Comparison of ENCODE assay signal across 9 mouse cellular contexts in the genomic region with DNA sequence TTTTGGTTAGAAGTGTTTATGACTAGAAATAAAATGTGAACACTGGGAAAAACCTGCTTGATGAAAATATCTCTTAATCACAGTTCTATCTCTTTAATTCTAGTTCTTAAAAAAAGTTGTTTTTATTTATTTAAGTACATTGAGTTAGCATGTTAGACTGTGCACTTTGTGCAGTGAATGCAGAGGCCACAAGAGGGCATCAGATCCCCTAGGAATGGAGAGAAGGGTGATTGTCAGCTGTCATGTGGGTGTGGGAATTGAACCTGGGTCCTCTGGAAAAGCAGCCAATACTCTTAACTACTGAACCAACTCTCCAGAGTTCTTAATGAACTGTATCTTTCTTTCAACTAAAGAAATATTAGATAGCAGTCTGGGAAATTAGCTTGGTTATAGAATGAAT. TPM values are rescaled to one million over a fixed set of nuclear protein-coding genes. Genes with fewer than 3 reads are reported as not detected.
A peak's percentile ranks its signal among the peaks of the same experiment; 100 is the strongest.
DNase-seq lines count a peak whose midpoint lies in the region; ATAC-seq and TF ChIP-seq lines count a peak whose summit lies in the region.
"Had no signal": no experiment of that assay in that cellular context is flagged by ENCODE, and none has a peak within 500 bp of the region (broad histone marks: within the 10 kb centered on the region; RNA-seq: fewer than 3 reads in every experiment).

No protein-coding gene starts in this region.

- CTCF ChIA-PET in Patski (lab: Charles Lee): interaction anchor here (0.7 to 3.0 kb wide), 9 partner anchors 8 to 129 kb away, joined by 3 to 10 read pairs (median 4); no protein-coding TSS in a partner anchor

- H3K9ac ChIP-seq in liver, postnatal 0 days (replicated peaks): no peak overlapping the region
- no peak overlapping the region for H3K9ac ChIP-seq in midbrain, embryonic 14.5 days (replicated peaks; ENCODE audit: low read length)
- H3K9ac ChIP-seq: hindbrain, embryonic 14.5 days had no signal

- POLR2A ChIA-PET in Patski (lab: Charles Lee): no interaction called here

- TF ChIP-seq EP300 in liver, postnatal 0 days (IDR thresholded peaks at IDR 0.05; ENCODE audit: low read depth): no peak

- no peak overlapping the region for H3K27ac ChIP-seq in left cerebral cortex, adult 2 months
- no peak overlapping the region for H3K27ac ChIP-seq in liver, postnatal 0 days (ENCODE audit: low read depth)
- H3K27ac ChIP-seq in midbrain, embryonic 14.5 days (replicated peaks; ENCODE audit: low read depth, low read length): no peak overlapping the region
- H3K27ac ChIP-seq: hindbrain, embryonic 14.5 days had no signal

- peaks cover 2% of the 10 kb centered on the region; the same call in 1 of the 2 replicates for H3K9me3 ChIP-seq in liver, postnatal 0 days (ENCODE audit: low read length)
- no peaks in the 10 kb centered on the region for H3K9me3 ChIP-seq in midbrain, embryonic 14.5 days (ENCODE audit: control insufficient read depth, low read length)

- peaks cover 7% of the 10 kb centered on the region for H3K4me1 ChIP-seq in liver, postnatal 0 days (ENCODE audit: insufficient read depth)
- no peaks in the 10 kb centered on the region for H3K4me1 ChIP-seq in midbrain, embryonic 14.5 days (ENCODE audit: control insufficient read depth, insufficient read depth, low read length)

- TF ChIP-seq CTCF in left cerebral cortex, adult 2 months (IDR thresholded peaks at IDR 0.05): peak; percentile 63
- TF ChIP-seq CTCF in Patski (IDR thresholded peaks at IDR 0.05): peak; percentile 84
- peak; percentile 80 for TF ChIP-seq CTCF in liver, postnatal 0 days (IDR thresholded peaks at IDR 0.05; ENCODE audit: low read depth)

- no peak overlapping the region for H3K4me2 ChIP-seq in liver, postnatal 0 days (ENCODE audit: low read depth, low read length)
- no peak overlapping the region for H3K4me2 ChIP-seq in midbrain, embryonic 14.5 days (ENCODE audit: low read length)
- H3K4me2 ChIP-seq: hindbrain, embryonic 14.5 days had no signal

- no peak for DNase-seq in left cerebral cortex, adult 2 months (ENCODE audit: extremely low spot score in 1 of 2, low spot score in 2 of 2)
- DNase-seq in left cerebral cortex, adult 9 months (ENCODE audit: low spot score in 2 of 2): no peak
- no peak for DNase-seq in Patski (ENCODE audit: low read depth, low spot score)
- DNase-seq in liver, postnatal 0 days: peak; percentile 50
- DNase-seq in thymus, adult 18-20 months: peak; percentile 11 to 36
- no peak for DNase-seq in gastrocnemius, postnatal 36 days
- DNase-seq in midbrain, embryonic 14.5 days: no peak
- no peak for DNase-seq in embryo, embryonic 11 days

- no peaks in the 10 kb centered on the region for H3K27me3 ChIP-seq in Patski
- no peaks in the 10 kb centered on the region for H3K27me3 ChIP-seq in liver, postnatal 0 days (ENCODE audit: insufficient read depth, low read length)
- H3K27me3 ChIP-seq in midbrain, embryonic 14.5 days (ENCODE audit: control insufficient read depth, insufficient read depth, low read length): no peaks in the 10 kb centered on the region

- no peaks in the 10 kb centered on the region for H3K36me3 ChIP-seq in liver, postnatal 0 days (replicated peaks; ENCODE audit: insufficient read depth, low read length)
- no peaks in the 10 kb centered on the region for H3K36me3 ChIP-seq in midbrain, embryonic 14.5 days (ENCODE audit: control insufficient read depth, insufficient read depth, low read length)

- no peak for ATAC-seq in Patski
- ATAC-seq in liver, postnatal 0 days: peak; percentile 54
- no peak for ATAC-seq in midbrain, embryonic 14.5 days (ENCODE audit: low FRiP score, low TSS enrichment)

- H3K4me3 ChIP-seq in left cerebral cortex, adult 2 months: no peak overlapping the region
- H3K4me3 ChIP-seq in liver, postnatal 0 days (ENCODE audit: low read depth, low read length): no peak overlapping the region
- no peak overlapping the region for H3K4me3 ChIP-seq in midbrain, embryonic 14.5 days (replicated peaks; ENCODE audit: low read depth, low read length)

- intact Hi-C loops in left cerebral cortex, adult 2 months (cut with DNase I): loop anchor here (2.0 kb wide), 1 partner anchor 127 kb away; no protein-coding TSS in a partner anchor
- intact Hi-C loops in gastrocnemius, postnatal 36 days (cut with DNase I): loop anchor here (5.0 kb wide), 1 partner anchor 121 kb away; no protein-coding TSS in a partner anchor

- in situ Hi-C loops in Patski (cut with MboI; ENCODE audit: low pct_unique_long_range_greater_than_20kb): no loop called here

RNA-seq across cellular contexts. Expression of gene Rap1a, which starts 29.6 kb away (rescaled TPM):
- 10 to 100 TPM; 63.7 to 64.7 TPM for total RNA-seq in left cerebral cortex, adult 2 months (2021)
- polyA plus RNA-seq in Patski (2021): 165 TPM
- 89.0 and 93.3 TPM in 2 replicates for polyA plus RNA-seq in liver, postnatal 0 days (2015; fragmentation: Nextera tagmentation; extraction: Ambion mirVana)
- total RNA-seq in gastrocnemius, postnatal 36 days (2021): 10 to 100 TPM; 81.0 to 87.5 TPM
- polyA plus RNA-seq in midbrain, embryonic 14.5 days (2014; fragmentation: Nextera tagmentation; extraction: Ambion mirVana): 59.9 and 79.4 TPM in 2 replicates

Comparison
In these comparisons a context has a peak if more than half of its experiments do, and no peak if none do; other contexts are left out.
1. DNase-seq: peak in liver, postnatal 0 days (single experiment) and thymus, adult 18-20 months (2 of 2); none in left cerebral cortex, adult 2 months (0 of 2), left cerebral cortex, adult 9 months (0 of 2), Patski (single experiment), gastrocnemius, postnatal 36 days (0 of 2), midbrain, embryonic 14.5 days (single experiment) and embryo, embryonic 11 days (single experiment).
2. Peak in every context shown above with its lines, with median percentiles within 50 percentile points of each other: CTCF ChIP-seq.